ENCODE assay signal across 8 mouse cellular contexts in genomic region chr17:28876821-28877220, GRCm38 (mm10). TPM values are rescaled to one million over a fixed set of nuclear protein-coding genes. Genes with fewer than 3 reads are reported as not detected.
DNase-seq lines count a peak whose midpoint lies in the region; ATAC-seq and TF ChIP-seq lines count a peak whose summit lies in the region.

No protein-coding gene starts in this region.

- no peaks in the 10 kb centered on the region for H3K27me3 ChIP-seq in lung, postnatal 0 days (replicated peaks; ENCODE audit: insufficient read depth, low read length)

- ATAC-seq in lung, postnatal 0 days, result no peak

- no peak overlapping the region for H3K27ac ChIP-seq in lung, postnatal 0 days (ENCODE audit: low read length)

- H3K9me3 ChIP-seq in lung, postnatal 0 days (ENCODE audit: low read length), result no peaks in the 10 kb centered on the region

- H3K36me3 ChIP-seq in lung, postnatal 0 days (ENCODE audit: insufficient read depth, low read length), result no peaks in the 10 kb centered on the region

- H3K4me1 ChIP-seq in lung, postnatal 0 days (ENCODE audit: insufficient read depth, low read depth, low read length), result no peaks in the 10 kb centered on the region; the same call in 1 of the 2 replicates

- TF ChIP-seq CTCF in lung, postnatal 0 days (IDR thresholded peaks at IDR 0.05), result peak; percentile 61

- intact Hi-C loops in gastrocnemius, postnatal 36 days (cut with DNase I), result no loop called here

- H3K4me3 ChIP-seq in lung, postnatal 0 days (ENCODE audit: low read depth, low read length), result no peak overlapping the region

- 18% methylated on average over 18 of the region's 19 CpGs for WGBS in lung, postnatal 0 days

- no peak overlapping the region for H3K4me2 ChIP-seq in lung, postnatal 0 days (replicated peaks; ENCODE audit: low read depth, low read length)

- H3K9ac ChIP-seq in lung, postnatal 0 days (replicated peaks; ENCODE audit: low read depth), result no peak overlapping the region

- DNase-seq in gastrocnemius, postnatal 10 days, result peak; percentile 41
- DNase-seq in gastrocnemius, postnatal 36 days, result no peak
- peak; percentile 61 for DNase-seq in right cerebral cortex, postnatal 14 days
- no peak for DNase-seq in right cerebral cortex, postnatal 36 days (ENCODE audit: low spot score in 2 of 2)
- DNase-seq in heart, postnatal 4 days, result peak; percentile 42
- peak; percentile 48 for DNase-seq in lung, postnatal 0 days (ENCODE audit: low spot score)
- DNase-seq in thymus, postnatal 0 days (ENCODE audit: low spot score), result peak; percentile 47
- no peak for DNase-seq in spleen, adult 12 weeks (ENCODE audit: low spot score)

- TF ChIP-seq EP300 in lung, postnatal 0 days (IDR thresholded peaks at IDR 0.05), result no peak

RNA-seq across cellular contexts. Expression of gene Pnpla1, which starts 18.6 kb away (rescaled TPM):
- not detected for total RNA-seq in gastrocnemius, postnatal 10 days (2021)
- total RNA-seq in gastrocnemius, postnatal 36 days (2021), result not detected
- total RNA-seq in heart, postnatal 4 days (2021), result under 1 TPM in 1 of 2 experiments, not detected in 1; 0.07 TPM
- 0.04 TPM in 1 of 2 replicates, not detected in the other for polyA plus RNA-seq in lung, postnatal 0 days (2015; fragmentation: Nextera tagmentation; extraction: Ambion mirVana)
- polyA plus RNA-seq in thymus, postnatal 0 days (2015; fragmentation: Nextera tagmentation; extraction: Ambion mirVana), result 0.10 TPM in 1 of 2 replicates, not detected in the other

RNA-seq across cellular contexts. Expression of gene 4930539E08Rik, which starts 38.3 kb away (rescaled TPM):
- total RNA-seq in gastrocnemius, postnatal 10 days (2021), result under 1 TPM in 1 of 2 experiments, not detected in 1; 0.09 TPM
- not detected for total RNA-seq in gastrocnemius, postnatal 36 days (2021)
- under 1 TPM in 1 of 2 experiments, not detected in 1; 0.12 TPM for total RNA-seq in heart, postnatal 4 days (2021)
- 0.02 TPM in 1 of 2 replicates, not detected in the other for polyA plus RNA-seq in lung, postnatal 0 days (2015; fragmentation: Nextera tagmentation; extraction: Ambion mirVana)
- 1.4 and 2.2 TPM in 2 replicates for polyA plus RNA-seq in thymus, postnatal 0 days (2015; fragmentation: Nextera tagmentation; extraction: Ambion mirVana)

Comparison
In these comparisons a context has a peak if more than half of its experiments do, and no peak if none do; other contexts are left out.
1. DNase-seq: peak in gastrocnemius, postnatal 10 days (single experiment), right cerebral cortex, postnatal 14 days (single experiment), heart, postnatal 4 days (single experiment), lung, postnatal 0 days (single experiment) and thymus, postnatal 0 days (single experiment); none in gastrocnemius, postnatal 36 days (0 of 2), right cerebral cortex, postnatal 36 days (0 of 2) and spleen, adult 12 weeks (single experiment).